Comparison of ENCODE assay signal across 10 mouse cellular contexts in genomic region chr7:100302316-100302715, GRCm38 (mm10). TPM values are rescaled to one million over a fixed set of nuclear protein-coding genes. Genes with fewer than 3 reads are reported as not detected.
DNase-seq lines count a peak whose midpoint lies in the region; ATAC-seq and TF ChIP-seq lines count a peak whose summit lies in the region.
"Had no signal": no experiment of that assay in that cellular context is flagged by ENCODE, and none has a peak within 500 bp of the region (broad histone marks: within the 10 kb centered on the region; RNA-seq: fewer than 3 reads in every experiment).

No protein-coding gene starts in this region.

- WGBS in embryonic facial prominence, embryonic 12.5 days = 65% methylated on average over 4 of the region's 4 CpGs
- WGBS in embryonic facial prominence, embryonic 10.5 days = 77% methylated on average over 4 of the region's 4 CpGs
- 52% methylated on average over 4 of the region's 4 CpGs for WGBS in heart, embryonic 10.5 days

- no peak for DNase-seq in embryonic facial prominence, embryonic 10.5 days (ENCODE audit: low spot score)
- peak; percentile 45 for DNase-seq in adrenal gland, postnatal 10 days
- DNase-seq in heart, embryonic 10.5 days (ENCODE audit: low spot score) = no peak
- peak; percentile 57 to 60 for DNase-seq in left cerebral cortex, adult 2 months (ENCODE audit: extremely low spot score in 1 of 2, low spot score in 2 of 2)
- DNase-seq in right cerebral cortex, postnatal 25 days = peak; percentile 78
- DNase-seq in spleen, postnatal 36 days (ENCODE audit: low spot score in 2 of 2) = no peak

- ATAC-seq in embryonic facial prominence, embryonic 12.5 days (ENCODE audit: insufficient number of reproducible peaks, insufficient read depth, low FRiP score, low TSS enrichment) = no peak
- ATAC-seq in megakaryocyte-erythroid progenitor cell, adult 5-6 weeks (replicated peaks; ENCODE audit: low FRiP score, low TSS enrichment, poor library complexity, severe bottlenecking) = no peak

- H3K36me3 ChIP-seq in embryonic facial prominence, embryonic 12.5 days = peaks cover 10% of the 10 kb centered on the region
- no peaks in the 10 kb centered on the region for H3K36me3 ChIP-seq in embryonic facial prominence, embryonic 10.5 days (replicated peaks)
- no peaks in the 10 kb centered on the region for H3K36me3 ChIP-seq in heart, embryonic 10.5 days

- no peak overlapping the region for H3K4me2 ChIP-seq in embryonic facial prominence, embryonic 12.5 days (replicated peaks)

- 0 out of 2 replicates have a peak overlapping the region, but pooled peaks have one; percentile 36 for H3K27ac ChIP-seq in embryonic facial prominence, embryonic 12.5 days
- H3K27ac ChIP-seq in embryonic facial prominence, embryonic 10.5 days (replicated peaks) = no peak overlapping the region
- H3K27ac ChIP-seq in heart, embryonic 10.5 days = peak overlapping the region; percentile 62; the same call in 1 of the 2 replicates
- H3K27ac ChIP-seq in left cerebral cortex, adult 2 months = peak overlapping the region; percentile 48
- H3K27ac ChIP-seq: macrophage had no signal

- H3K4me1 ChIP-seq in embryonic facial prominence, embryonic 12.5 days = peaks cover 19% of the 10 kb centered on the region
- peaks cover 15% of the 10 kb centered on the region for H3K4me1 ChIP-seq in embryonic facial prominence, embryonic 10.5 days
- peaks cover 32% of the 10 kb centered on the region for H3K4me1 ChIP-seq in heart, embryonic 10.5 days

- intact Hi-C loops in left cerebral cortex, adult 2 months (cut with DNase I) = no loop called here

- H3K9ac ChIP-seq in embryonic facial prominence, embryonic 12.5 days = no peak overlapping the region

- H3K4me3 ChIP-seq in embryonic facial prominence, embryonic 12.5 days = no peak overlapping the region
- H3K4me3 ChIP-seq in embryonic facial prominence, embryonic 10.5 days = no peak overlapping the region
- H3K4me3 ChIP-seq in heart, embryonic 10.5 days = no peak overlapping the region
- no peak overlapping the region for H3K4me3 ChIP-seq in left cerebral cortex, adult 2 months

- no peak for TF ChIP-seq CTCF in left cerebral cortex, adult 2 months (IDR thresholded peaks at IDR 0.05)

- H3K9me3 ChIP-seq in embryonic facial prominence, embryonic 12.5 days = no peaks in the 10 kb centered on the region
- no peaks in the 10 kb centered on the region for H3K9me3 ChIP-seq in embryonic facial prominence, embryonic 10.5 days
- H3K9me3 ChIP-seq in heart, embryonic 10.5 days = no peaks in the 10 kb centered on the region

- H3K27me3 ChIP-seq in embryonic facial prominence, embryonic 12.5 days = no peaks in the 10 kb centered on the region
- no peaks in the 10 kb centered on the region for H3K27me3 ChIP-seq in embryonic facial prominence, embryonic 10.5 days (replicated peaks; ENCODE audit: low read depth, poor library complexity, severe bottlenecking)
- no peaks in the 10 kb centered on the region for H3K27me3 ChIP-seq in heart, embryonic 10.5 days (ENCODE audit: insufficient read depth, poor library complexity, severe bottlenecking)
- H3K27me3 ChIP-seq: CH12.LX had no signal

RNA-seq across cellular contexts. Expression of gene P4ha3, which starts 17.0 kb away (rescaled TPM):
- polyA plus RNA-seq in embryonic facial prominence, embryonic 12.5 days (2016; fragmentation: Nextera tagmentation; extraction: Ambion mirVana) = 15.5 and 16.6 TPM in 2 replicates
- 1.6 and 2.3 TPM in 2 replicates for polyA plus RNA-seq in embryonic facial prominence, embryonic 10.5 days (2016; fragmentation: Nextera tagmentation; extraction: Ambion mirVana)
- total RNA-seq in adrenal gland, postnatal 10 days (2021) = 1 to 10 TPM; 3.1 TPM
- 6.5 and 7.4 TPM in 2 replicates for polyA plus RNA-seq in heart, embryonic 10.5 days (2016; fragmentation: Nextera tagmentation; extraction: Ambion mirVana)
- total RNA-seq in left cerebral cortex, adult 2 months (2021) = 1 to 10 TPM; 6.5 to 8.5 TPM
- not detected in 2 replicates for total RNA-seq in megakaryocyte-erythroid progenitor cell, adult 5-6 weeks (2014; fragmentation: Nextera tagmentation)
- 0.38 TPM in 1 of 2 replicates, not detected in the other for total RNA-seq in megakaryocyte-erythroid progenitor cell, adult 5-6 weeks (2017)
- total RNA-seq: CH12.LX had no signal

Comparison
In these comparisons a context has a peak if more than half of its experiments do, and no peak if none do; other contexts are left out.
1. DNase-seq: peak in adrenal gland, postnatal 10 days (single experiment), left cerebral cortex, adult 2 months (2 of 2) and right cerebral cortex, postnatal 25 days (single experiment); none in embryonic facial prominence, embryonic 10.5 days (single experiment), heart, embryonic 10.5 days (single experiment) and spleen, postnatal 36 days (0 of 2).